Mouse (Mus musculus) adrenal gland, adult 18-20 months (tissue): ENCODE data around the gene Tspan11. TPM values are rescaled to one million over a fixed set of nuclear protein-coding genes. Genes with fewer than 3 reads are reported as not detected.
A peak's percentile ranks its signal among the peaks of the same experiment; 100 is the strongest.

Experiments used
- DNase-seq, 2 experiments: peaks; one replicate each; pipeline ENCODE4 v3.0.0; 2021 to 2022; ENCODE audit warnings: low spot score in 2 of 2
- total RNA-seq, 2 experiments: library from RNA; stranded (reverse); gene quantifications; 1 replicate in 1 of 2; 2 replicates in 1 of 2; pipeline ENCODE4 v1.2.3; 2021

Tspan11 gene
- total RNA-seq, 2 experiments from 2014 or later, result 5.1 to 23.4 TPM

- DNase-seq, result no peak
Measured at GRCm38 (mm10) chr6:127986357-127986756, 99.0 kb downstream of the Tspan11 start.

- no peak for DNase-seq
Measured at GRCm38 (mm10) chr6:127987374-127987773, 100.0 kb downstream of the Tspan11 start.

- no peak for DNase-seq
Measured at GRCm38 (mm10) chr6:127988944-127989494, 101.6 kb downstream of the Tspan11 start.

- no peak for DNase-seq
Measured at GRCm38 (mm10) chr6:127989624-127990212, 102.3 kb downstream of the Tspan11 start.

GRCm38 (mm10) chr6:127991509-127992176, 104.3 kb downstream of the Tspan11 start:
- peak in 1 of 2 experiments; percentile 21 for DNase-seq

GRCm38 (mm10) chr6:127992993-127993392, 105.6 kb downstream of the Tspan11 start:
- no peak for DNase-seq

- no peak for DNase-seq
Measured at GRCm38 (mm10) chr6:127996928-127997327, 109.5 kb downstream of the Tspan11 start.

GRCm38 (mm10) chr6:127999118-127999517, 111.7 kb downstream of the Tspan11 start:
- no peak for DNase-seq

GRCm38 (mm10) chr6:128000777-128001176, 113.4 kb downstream of the Tspan11 start:
- DNase-seq, result no peak

GRCm38 (mm10) chr6:128001587-128001986, 114.2 kb downstream of the Tspan11 start:
- DNase-seq, result no peak

- DNase-seq, result no peak
Measured at GRCm38 (mm10) chr6:128002104-128002503, 114.7 kb downstream of the Tspan11 start.

- no peak for DNase-seq
Measured at GRCm38 (mm10) chr6:128002667-128003066, 115.3 kb downstream of the Tspan11 start.

GRCm38 (mm10) chr6:128003542-128003941, 116.2 kb downstream of the Tspan11 start:
- DNase-seq, result no peak

Other genes with a start within 250 kb of the Tspan11 start
- gene Prmt8, start 118.1 kb upstream of the Tspan11 start, total RNA-seq, result not detected